18 mouse cellular contexts compared by ENCODE assay signal in the genomic region with DNA sequence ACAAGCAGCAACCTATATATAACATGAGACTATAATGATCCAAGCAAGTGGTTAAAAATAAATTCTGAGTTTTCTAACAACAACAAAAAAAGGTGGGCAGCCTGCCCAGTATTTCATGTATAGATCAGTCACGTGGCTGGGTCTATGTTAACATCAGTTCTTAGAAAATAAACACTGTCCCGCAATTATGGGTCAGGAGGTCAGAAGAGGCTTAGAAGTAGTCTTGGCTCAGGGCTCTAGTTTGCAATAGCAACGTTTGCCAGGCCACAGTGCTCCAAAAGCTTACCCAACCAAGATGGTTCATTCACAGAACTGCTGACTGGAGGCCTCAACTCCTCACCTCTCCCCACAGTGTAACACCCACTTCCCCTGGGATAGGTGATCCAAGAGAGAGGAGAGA.
DNase-seq lines count a peak whose midpoint lies in the region; ATAC-seq and TF ChIP-seq lines count a peak whose summit lies in the region.
"Had no signal": no experiment of that assay in that cellular context is flagged by ENCODE, and none has a peak within 500 bp of the region (broad histone marks: within the 10 kb centered on the region; RNA-seq: fewer than 3 reads in every experiment).

No protein-coding gene starts in this region.

- 0 out of 2 replicates have a peak, but pooled peaks cover 2% of the 10 kb centered on the region for H3K27me3 ChIP-seq in intestine, embryonic 15.5 days (replicated peaks)
- H3K27me3 ChIP-seq in intestine, postnatal 0 days (replicated peaks; ENCODE audit: control insufficient read depth, insufficient read depth, low read length), result no peaks in the 10 kb centered on the region
- H3K27me3 ChIP-seq: embryonic facial prominence, embryonic 15.5 days; liver, embryonic 13.5 days had no signal

- H3K36me3 ChIP-seq in intestine, embryonic 15.5 days, result no peaks in the 10 kb centered on the region
- H3K36me3 ChIP-seq in intestine, postnatal 0 days (ENCODE audit: control insufficient read depth, insufficient read depth), result no peaks in the 10 kb centered on the region
- H3K36me3 ChIP-seq: embryonic facial prominence, embryonic 15.5 days; hindbrain, embryonic 10.5 days; liver, embryonic 13.5 days; midbrain, embryonic 10.5 days; neural tube, embryonic 15.5 days had no signal

- TF ChIP-seq CTCF in intestine, postnatal 0 days (IDR thresholded peaks at IDR 0.05; ENCODE audit: low read depth), result no peak
- TF ChIP-seq CTCF in brain, embryonic 14.5 days (IDR thresholded peaks at IDR 0.05; ENCODE audit: borderline replicate concordance, extremely low read depth, insufficient read depth, insufficient read length), result no peak
- TF ChIP-seq CTCF in lung, adult 2 months (IDR thresholded peaks at IDR 0.05; ENCODE audit: insufficient read depth, low read length), result no peak

- peak; percentile 25 for DNase-seq in brain, embryonic 14.5 days (ENCODE audit: low read depth)
- peak; percentile 28 for DNase-seq in lung, adult 2 months
- DNase-seq in lung, postnatal 4 days, result peak; percentile 27 to 52
- DNase-seq in urinary bladder, postnatal 25 days (ENCODE audit: low spot score), result no peak
- no peak for DNase-seq in embryo, embryonic 10.5 days (ENCODE audit: low spot score)
- DNase-seq: adrenal gland, adult 2 months; gastrocnemius, postnatal 14 days; kidney, postnatal 25 days; liver, embryonic 13.5 days; retina, postnatal 1 day had no signal

- no peak overlapping the region for H3K4me2 ChIP-seq in intestine, embryonic 15.5 days (replicated peaks)
- H3K4me2 ChIP-seq in intestine, postnatal 0 days (replicated peaks; ENCODE audit: low read depth), result no peak overlapping the region
- H3K4me2 ChIP-seq: embryonic facial prominence, embryonic 15.5 days; liver, embryonic 13.5 days; neural tube, embryonic 15.5 days had no signal

- TF ChIP-seq POLR2A in brain, embryonic 14.5 days (IDR thresholded peaks at IDR 0.05; ENCODE audit: borderline replicate concordance, extremely low read depth, insufficient read depth, insufficient read length, poor library complexity, severe bottlenecking), result no peak
- TF ChIP-seq POLR2A in lung, adult 2 months (IDR thresholded peaks at IDR 0.05; ENCODE audit: borderline replicate concordance, extremely low read depth, low read depth, low read length), result no peak

- peak; percentile 39; the same call in 1 of the 2 replicates for ATAC-seq in intestine, embryonic 15.5 days
- ATAC-seq in intestine, postnatal 0 days, result no peak
- no peak for ATAC-seq in megakaryocyte progenitor cell, adult 5-6 weeks (replicated peaks; ENCODE audit: poor library complexity)
- ATAC-seq: forebrain, embryonic 16.5 days had no signal

- H3K9ac ChIP-seq in intestine, embryonic 15.5 days, result no peak overlapping the region
- H3K9ac ChIP-seq in intestine, postnatal 0 days (ENCODE audit: low read depth, low read length), result no peak overlapping the region
- H3K9ac ChIP-seq: embryonic facial prominence, embryonic 15.5 days; liver, embryonic 13.5 days; neural tube, embryonic 15.5 days had no signal

- H3K9me3 ChIP-seq in intestine, embryonic 15.5 days, result no peaks in the 10 kb centered on the region
- H3K9me3 ChIP-seq in intestine, postnatal 0 days (ENCODE audit: control insufficient read depth), result no peaks in the 10 kb centered on the region
- H3K9me3 ChIP-seq: embryonic facial prominence, embryonic 15.5 days; hindbrain, embryonic 10.5 days; liver, embryonic 13.5 days; midbrain, embryonic 10.5 days; neural tube, embryonic 15.5 days had no signal

- H3K4me1 ChIP-seq in intestine, embryonic 15.5 days (replicated peaks), result peaks cover 2% of the 10 kb centered on the region; the same call in 1 of the 2 replicates
- H3K4me1 ChIP-seq in intestine, postnatal 0 days (replicated peaks; ENCODE audit: control insufficient read depth, insufficient read depth, low read length), result no peaks in the 10 kb centered on the region
- H3K4me1 ChIP-seq in lung, adult 2 months (ENCODE audit: control insufficient read depth, insufficient read depth, low read length), result no peaks in the 10 kb centered on the region
- H3K4me1 ChIP-seq: liver, embryonic 13.5 days had no signal

- no peak overlapping the region for H3K4me3 ChIP-seq in intestine, embryonic 15.5 days (replicated peaks)
- no peak overlapping the region for H3K4me3 ChIP-seq in intestine, postnatal 0 days (ENCODE audit: low read depth, low read length)
- no peak overlapping the region for H3K4me3 ChIP-seq in lung, adult 2 months (replicated peaks; ENCODE audit: extremely low read depth, low read depth, low read length)
- H3K4me3 ChIP-seq: embryonic facial prominence, embryonic 15.5 days; hindbrain, embryonic 10.5 days; liver, embryonic 13.5 days; midbrain, embryonic 10.5 days; neural tube, embryonic 15.5 days had no signal

- WGBS in intestine, embryonic 15.5 days, result 9% methylated on average over 3 of the region's 3 CpGs
- 2% methylated on average over 3 of the region's 3 CpGs for WGBS in intestine, postnatal 0 days
- WGBS in lung, adult 2 months, result 11% methylated on average over 3 of the region's 3 CpGs

- no peak overlapping the region for H3K27ac ChIP-seq in intestine, embryonic 15.5 days
- H3K27ac ChIP-seq in intestine, postnatal 0 days (ENCODE audit: low read depth, low read length), result no peak overlapping the region
- H3K27ac ChIP-seq: embryonic facial prominence, embryonic 15.5 days; hindbrain, embryonic 10.5 days; liver, embryonic 13.5 days; midbrain, embryonic 10.5 days; neural tube, embryonic 15.5 days had no signal

Comparison
In these comparisons a context has a peak if more than half of its experiments do, and no peak if none do; other contexts are left out.
1. DNase-seq: peak in brain, embryonic 14.5 days (single experiment), lung, adult 2 months (single experiment) and lung, postnatal 4 days (2 of 2); none in urinary bladder, postnatal 25 days (single experiment) and embryo, embryonic 10.5 days (single experiment).